Mouse (Mus musculus) E14TG2a.4 (cell line): ENCODE data around the gene Adamtsl4.

Experiments used
- CTCF ChIP-seq: conservative IDR thresholded peaks from 2 replicates; pipeline ENCODE4 v1.5.1; 2014; ENCODE audit warnings: low read length
- POU5F1 ChIP-seq: IDR thresholded peaks from 2 replicates; pipeline ENCODE4 v1.6.1; 2014; ENCODE audit warnings: low read length, borderline replicate concordance

DNA sequence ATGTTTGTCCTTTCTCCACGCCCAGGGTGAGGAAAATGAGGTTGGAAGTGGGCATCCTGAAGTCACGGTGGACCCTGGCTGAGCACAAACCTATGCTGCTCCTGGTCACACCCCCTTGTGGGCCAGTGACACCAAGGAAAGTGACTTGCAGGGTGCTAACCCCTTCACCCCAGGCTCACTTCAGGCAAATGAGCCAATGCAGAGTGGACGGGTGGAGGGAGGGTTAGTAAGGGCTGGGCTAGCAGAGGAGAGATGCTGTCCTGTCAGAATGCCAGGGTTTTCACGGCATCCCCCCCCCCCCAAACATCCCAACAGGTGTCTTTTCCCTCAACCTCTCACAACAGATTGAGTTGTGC, 571 bp downstream of the Adamtsl4 start:
- TF ChIP-seq CTCF (no peak), POU5F1 (no peak)
